Mouse (Mus musculus): Measurements from ENCODE around the gene Depdc5. TPM values are rescaled to one million over a fixed set of nuclear protein-coding genes. Genes with fewer than 3 reads are reported as not detected.
"Not testable (repeated sequence)": the region's sequence is repeated elsewhere in the genome, so short reads cannot be mapped to it uniquely, and the experiment has no call there.

Gene Depdc5
- 32.1 and 33.2 TPM in 2 replicates for polyA plus RNA-seq (2015; fragmentation: Nextera tagmentation; extraction: Ambion mirVana)

DNA sequence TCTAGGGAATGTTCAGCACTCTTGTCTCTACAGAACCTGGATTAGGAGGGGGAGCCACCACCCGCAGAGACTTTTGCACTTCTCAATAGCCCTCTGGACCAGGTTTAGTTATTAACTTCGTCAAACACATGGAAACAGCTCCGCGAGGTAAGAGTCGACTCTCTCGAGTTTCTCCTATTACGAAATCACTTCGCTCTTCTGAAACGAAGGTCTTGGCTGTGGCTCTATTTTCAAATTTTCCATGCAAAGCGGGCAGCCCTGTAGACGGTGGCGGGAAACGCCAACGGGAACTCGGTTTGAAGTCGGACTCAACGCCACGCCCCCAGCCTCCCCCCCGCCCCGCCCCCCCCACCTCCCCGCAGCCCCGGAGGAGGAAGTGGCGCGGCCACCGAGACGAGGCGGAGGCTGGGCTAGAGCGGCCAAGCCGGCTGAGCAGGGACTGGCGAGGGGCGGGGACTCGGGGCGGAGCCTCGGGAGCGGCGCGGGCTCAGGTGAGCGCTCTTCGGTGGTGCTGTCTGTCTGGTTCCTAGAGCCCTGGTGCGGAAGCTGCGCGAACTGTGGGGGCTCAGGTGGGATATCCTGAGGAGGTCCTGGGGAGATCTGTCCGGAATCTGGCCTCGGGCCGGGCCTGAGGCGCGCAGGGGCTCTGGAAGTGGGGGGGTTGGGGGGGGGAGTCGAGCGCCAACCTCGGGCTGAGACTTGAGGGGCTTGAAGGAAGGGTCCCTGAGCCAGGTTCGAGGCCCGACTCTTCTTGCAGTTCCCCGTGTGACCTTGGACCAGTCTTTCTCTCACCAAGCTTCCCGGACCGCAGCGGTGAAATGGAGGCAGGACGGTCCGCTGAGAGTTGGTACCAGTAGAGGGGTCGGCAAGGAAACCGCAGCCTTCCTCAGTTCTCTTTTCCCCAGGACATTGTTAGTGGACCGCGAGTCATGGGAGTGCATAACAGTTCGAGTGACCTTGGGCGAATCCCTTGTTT lies at the start of gene Depdc5:
Depdc5 (plus strand) TSS at position 449 of the 976 bp plus-strand sequence.
- Histone ChIP-seq H3K4me3 (replicated peaks; ENCODE audit: low read length) (peak within 1 kb of the TSS; percentile 79), H3K36me3 (ENCODE audit: control insufficient read depth, insufficient read depth) (no peaks in the 10 kb centered on the region), H3K9ac (replicated peaks; ENCODE audit: low read depth, low read length) (peak within 1 kb of the TSS; percentile 69), H3K27me3 (replicated peaks; ENCODE audit: control insufficient read depth, insufficient read depth, low read length) (no peaks in the 10 kb centered on the region), H3K4me1 (replicated peaks; ENCODE audit: control insufficient read depth, insufficient read depth, low read length) (peaks cover 13% of the 10 kb centered on the region), H3K27ac (ENCODE audit: low read length) (peak within 1 kb of the TSS; percentile 71), H3K4me2 (ENCODE audit: low read length) (peak within 1 kb of the TSS; percentile 91), H3K9me3 (ENCODE audit: control insufficient read depth, low read length) (no peaks in the 10 kb centered on the region)
- peak; percentile 100 for ATAC-seq
- under 1% methylated on average over 60 of the region's 64 CpGs for WGBS

GRCm38 (mm10) chr5:32815396-32815795 lies 48.1 kb upstream of the Depdc5 start:
- H3K36me3 ChIP-seq (ENCODE audit: control insufficient read depth, insufficient read depth) = peaks cover 9% of the 10 kb centered on the region
- ATAC-seq = no peak
- H3K27me3 ChIP-seq (replicated peaks; ENCODE audit: control insufficient read depth, insufficient read depth, low read length) = no peaks in the 10 kb centered on the region
- H3K27ac ChIP-seq (ENCODE audit: low read length) = no peak overlapping the region
- no peak overlapping the region for H3K9ac ChIP-seq (replicated peaks; ENCODE audit: low read depth, low read length)
- no peak overlapping the region for H3K4me2 ChIP-seq (ENCODE audit: low read length)
- H3K4me1 ChIP-seq (replicated peaks; ENCODE audit: control insufficient read depth, insufficient read depth, low read length) = no peaks in the 10 kb centered on the region
- no peaks in the 10 kb centered on the region for H3K9me3 ChIP-seq (ENCODE audit: control insufficient read depth, low read length)
- no peak overlapping the region for H3K4me3 ChIP-seq (replicated peaks; ENCODE audit: low read length)
- 96% methylated on average over 4 of the region's 4 CpGs for WGBS

DNA sequence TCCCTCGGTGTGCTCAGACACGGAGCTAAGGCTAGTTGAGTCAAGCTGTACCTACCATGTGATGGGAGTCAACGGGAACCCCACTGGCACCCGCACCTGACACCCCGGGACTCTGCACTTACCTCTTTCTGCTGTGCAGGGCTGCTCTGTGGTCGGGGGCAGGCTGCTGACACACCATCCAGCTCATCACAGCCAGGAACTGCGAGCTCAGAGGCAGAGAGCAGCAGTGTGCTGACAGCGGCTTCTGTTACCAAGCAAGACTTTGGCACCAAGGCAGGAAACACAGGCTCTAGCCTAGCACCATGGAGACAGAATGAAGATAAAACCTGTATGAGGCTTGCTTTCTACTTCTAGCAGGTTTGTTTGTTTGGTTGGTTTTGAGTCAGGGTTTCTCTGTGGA lies 43.0 kb upstream of the Depdc5 start:
- no peak overlapping the region for H3K9ac ChIP-seq (replicated peaks; ENCODE audit: low read depth, low read length)
- no peak overlapping the region for H3K27ac ChIP-seq (ENCODE audit: low read length)
- H3K27me3 ChIP-seq (replicated peaks; ENCODE audit: control insufficient read depth, insufficient read depth, low read length) = no peaks in the 10 kb centered on the region
- peaks cover 3% of the 10 kb centered on the region for H3K36me3 ChIP-seq (ENCODE audit: control insufficient read depth, insufficient read depth)
- 96% methylated on average over 8 of the region's 8 CpGs for WGBS
- no peak overlapping the region for H3K4me3 ChIP-seq (replicated peaks; ENCODE audit: low read length)
- H3K4me2 ChIP-seq (ENCODE audit: low read length) = no peak overlapping the region
- H3K9me3 ChIP-seq (ENCODE audit: control insufficient read depth, low read length) = no peaks in the 10 kb centered on the region
- no peaks in the 10 kb centered on the region for H3K4me1 ChIP-seq (replicated peaks; ENCODE audit: control insufficient read depth, insufficient read depth, low read length)
- no peak for ATAC-seq

DNA sequence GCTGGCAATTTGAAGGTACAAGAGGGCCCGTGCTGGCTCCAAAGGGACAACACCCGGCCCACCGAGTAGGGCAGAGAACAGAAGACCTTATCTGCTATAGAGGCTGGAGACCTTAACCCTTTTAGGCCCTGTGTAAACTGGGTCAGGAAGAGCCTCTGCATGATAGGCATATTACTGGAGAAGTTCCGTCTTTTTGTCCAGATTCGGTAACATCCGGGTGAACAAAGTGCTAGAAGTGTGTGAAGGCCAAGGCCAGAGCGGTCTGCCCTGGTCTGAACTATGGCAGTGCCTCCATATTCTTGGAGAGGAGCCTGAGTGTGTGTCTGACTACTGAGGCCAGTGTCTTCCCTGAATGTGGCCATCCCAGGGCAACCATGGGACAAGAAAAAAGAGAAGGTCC lies 36.5 kb upstream of the Depdc5 start, which contains the start of gene Gm20671:
Gm20671 (minus strand) TSS at position 101 of the 400 bp plus-strand sequence.
- no peaks in the 10 kb centered on the region for H3K4me1 ChIP-seq (replicated peaks; ENCODE audit: control insufficient read depth, insufficient read depth, low read length)
- no peaks in the 10 kb centered on the region for H3K9me3 ChIP-seq (ENCODE audit: control insufficient read depth, low read length)
- H3K4me2 ChIP-seq (ENCODE audit: low read length) = no peak within 1 kb of the TSS
- H3K9ac ChIP-seq (replicated peaks; ENCODE audit: low read depth, low read length) = no peak within 1 kb of the TSS
- H3K27ac ChIP-seq (ENCODE audit: low read length) = no peak within 1 kb of the TSS
- ATAC-seq = no peak
- no peaks in the 10 kb centered on the region for H3K27me3 ChIP-seq (replicated peaks; ENCODE audit: control insufficient read depth, insufficient read depth, low read length)
- peaks cover 10% of the 10 kb centered on the region for H3K36me3 ChIP-seq (ENCODE audit: control insufficient read depth, insufficient read depth)
- no peak within 1 kb of the TSS for H3K4me3 ChIP-seq (replicated peaks; ENCODE audit: low read length)
- WGBS = 97% methylated on average over 7 of the region's 7 CpGs

DNA sequence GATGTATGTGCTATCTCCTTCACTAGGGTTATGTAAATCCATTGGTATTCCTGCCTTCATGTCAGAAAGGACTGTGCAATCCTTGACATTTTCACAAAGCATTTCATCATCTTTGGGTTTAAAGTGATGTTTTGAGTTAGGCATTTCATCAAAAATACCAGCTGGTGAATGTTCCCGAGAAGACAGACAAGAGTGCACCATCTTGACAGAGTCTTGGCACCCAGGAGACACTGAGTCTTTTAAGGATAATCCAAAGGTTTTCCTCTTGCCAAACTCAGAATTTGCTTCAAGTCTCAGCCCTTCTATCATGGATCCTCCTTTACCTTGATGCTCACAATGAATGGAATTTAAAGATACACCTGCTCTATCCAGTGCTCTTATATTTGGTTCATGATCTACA lies 34.7 kb upstream of the Depdc5 start:
- H3K4me1 ChIP-seq (replicated peaks; ENCODE audit: control insufficient read depth, insufficient read depth, low read length); H3K9ac ChIP-seq (replicated peaks; ENCODE audit: low read depth, low read length); H3K4me3 ChIP-seq (replicated peaks; ENCODE audit: low read length); H3K9me3 ChIP-seq (ENCODE audit: control insufficient read depth, low read length); H3K4me2 ChIP-seq (ENCODE audit: low read length); H3K27me3 ChIP-seq (replicated peaks; ENCODE audit: control insufficient read depth, insufficient read depth, low read length); ATAC-seq; H3K27ac ChIP-seq (ENCODE audit: low read length): not testable (repeated sequence)
- 85% methylated on average over 1 of the region's 1 CpGs for WGBS
- H3K36me3 ChIP-seq (ENCODE audit: control insufficient read depth, insufficient read depth) = peaks cover 17% of the 10 kb centered on the region

GRCm38 (mm10) chr5:32830054-32830453 lies 33.4 kb upstream of the Depdc5 start:
- H3K27ac ChIP-seq (ENCODE audit: low read length) = no peak overlapping the region
- H3K36me3 ChIP-seq (ENCODE audit: control insufficient read depth, insufficient read depth) = peaks cover 20% of the 10 kb centered on the region
- 91% methylated on average over 2 of the region's 2 CpGs for WGBS
- no peak for ATAC-seq
- H3K27me3 ChIP-seq (replicated peaks; ENCODE audit: control insufficient read depth, insufficient read depth, low read length) = no peaks in the 10 kb centered on the region
- no peak overlapping the region for H3K9ac ChIP-seq (replicated peaks; ENCODE audit: low read depth, low read length)
- H3K4me3 ChIP-seq (replicated peaks; ENCODE audit: low read length) = no peak overlapping the region
- no peaks in the 10 kb centered on the region for H3K9me3 ChIP-seq (ENCODE audit: control insufficient read depth, low read length)
- no peaks in the 10 kb centered on the region for H3K4me1 ChIP-seq (replicated peaks; ENCODE audit: control insufficient read depth, insufficient read depth, low read length)
- H3K4me2 ChIP-seq (ENCODE audit: low read length) = no peak overlapping the region

DNA sequence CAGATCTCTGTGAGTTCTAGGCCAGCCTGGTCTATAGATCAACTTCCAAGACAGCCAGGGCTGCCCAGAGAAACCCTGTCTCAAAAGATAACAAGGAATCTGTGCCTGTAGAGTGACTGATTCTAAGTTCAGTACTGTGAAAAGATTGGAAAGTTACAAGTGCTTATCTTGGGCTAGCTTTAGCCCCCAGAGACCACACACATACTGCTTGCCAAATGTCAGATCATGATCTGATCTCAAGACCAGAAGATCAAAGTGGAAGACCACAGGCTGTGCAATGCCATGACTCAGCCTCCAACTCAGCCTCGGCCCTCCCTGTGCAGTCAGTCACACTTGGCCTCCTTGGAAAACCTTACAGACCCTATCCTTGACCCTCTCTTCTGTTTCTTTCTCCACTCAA lies 29.0 kb upstream of the Depdc5 start:
- H3K36me3 ChIP-seq (ENCODE audit: control insufficient read depth, insufficient read depth) = peaks cover 20% of the 10 kb centered on the region
- H3K27me3 ChIP-seq (replicated peaks; ENCODE audit: control insufficient read depth, insufficient read depth, low read length) = no peaks in the 10 kb centered on the region
- H3K9me3 ChIP-seq (ENCODE audit: control insufficient read depth, low read length) = no peaks in the 10 kb centered on the region
- no peaks in the 10 kb centered on the region for H3K4me1 ChIP-seq (replicated peaks; ENCODE audit: control insufficient read depth, insufficient read depth, low read length)
- WGBS = 90% methylated on average over 1 of the region's 1 CpGs
- no peak overlapping the region for H3K4me3 ChIP-seq (replicated peaks; ENCODE audit: low read length)
- no peak overlapping the region for H3K9ac ChIP-seq (replicated peaks; ENCODE audit: low read depth, low read length)
- no peak overlapping the region for H3K4me2 ChIP-seq (ENCODE audit: low read length)
- ATAC-seq = no peak
- H3K27ac ChIP-seq (ENCODE audit: low read length) = no peak overlapping the region

- ATAC-seq = no peak
- Histone ChIP-seq H3K4me3 (replicated peaks; ENCODE audit: low read length) (no peak overlapping the region), H3K9me3 (ENCODE audit: control insufficient read depth, low read length) (no peaks in the 10 kb centered on the region), H3K27ac (ENCODE audit: low read length) (no peak overlapping the region), H3K27me3 (replicated peaks; ENCODE audit: control insufficient read depth, insufficient read depth, low read length) (no peaks in the 10 kb centered on the region), H3K9ac (replicated peaks; ENCODE audit: low read depth, low read length) (no peak overlapping the region), H3K4me1 (replicated peaks; ENCODE audit: control insufficient read depth, insufficient read depth, low read length) (no peaks in the 10 kb centered on the region), H3K4me2 (ENCODE audit: low read length) (no peak overlapping the region), H3K36me3 (ENCODE audit: control insufficient read depth, insufficient read depth) (peaks cover 21% of the 10 kb centered on the region)
- WGBS = 91% methylated on average over 5 of the region's 5 CpGs
Observed at GRCm38 (mm10) chr5:32836976-32837375, 26.5 kb upstream of the Depdc5 start.

DNA sequence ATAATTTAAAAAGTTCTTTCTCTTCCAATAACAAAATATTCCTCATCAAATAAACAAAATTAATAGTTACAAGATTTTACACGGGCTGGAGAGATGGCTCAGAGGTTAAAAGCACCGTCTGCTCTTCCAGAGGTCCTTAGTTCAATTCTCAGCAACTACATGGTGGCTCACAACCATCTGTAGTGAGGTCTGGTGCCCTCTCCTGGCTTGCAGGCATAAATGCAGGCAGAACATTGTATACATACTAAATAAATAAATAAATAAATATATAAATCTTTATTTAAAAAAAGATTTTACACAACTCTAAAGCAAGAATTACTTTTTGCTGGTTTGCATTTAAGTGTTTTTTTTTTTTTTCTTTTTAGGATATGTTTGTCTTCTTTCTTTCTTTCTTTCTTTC lies 23.5 kb upstream of the Depdc5 start:
- Histone ChIP-seq H3K36me3 (ENCODE audit: control insufficient read depth, insufficient read depth) (peaks cover 24% of the 10 kb centered on the region), H3K4me1 (replicated peaks; ENCODE audit: control insufficient read depth, insufficient read depth, low read length) (no peaks in the 10 kb centered on the region), H3K9me3 (ENCODE audit: control insufficient read depth, low read length) (no peaks in the 10 kb centered on the region), H3K4me2 (ENCODE audit: low read length) (no peak overlapping the region), H3K4me3 (replicated peaks; ENCODE audit: low read length) (no peak overlapping the region), H3K9ac (replicated peaks; ENCODE audit: low read depth, low read length) (no peak overlapping the region), H3K27ac (ENCODE audit: low read length) (no peak overlapping the region), H3K27me3 (replicated peaks; ENCODE audit: control insufficient read depth, insufficient read depth, low read length) (no peaks in the 10 kb centered on the region)
- 98% methylated on average over 2 of the region's 2 CpGs for WGBS
- ATAC-seq = no peak
